ENCODE assay signal across 16 mouse cellular contexts in genomic region chr12:40792184-40792650, GRCm38 (mm10).
DNase-seq lines count a peak whose midpoint lies in the region; ATAC-seq and TF ChIP-seq lines count a peak whose summit lies in the region.
"Had no signal": no experiment of that assay in that cellular context is flagged by ENCODE, and none has a peak within 500 bp of the region (broad histone marks: within the 10 kb centered on the region; RNA-seq: fewer than 3 reads in every experiment).

No protein-coding gene starts in this region.

- no peak overlapping the region for H3K4me2 ChIP-seq in forebrain, embryonic 14.5 days (ENCODE audit: low read length)
- peak overlapping the region; percentile 22; the same call in 1 of the 2 replicates for H3K4me2 ChIP-seq in midbrain, embryonic 12.5 days (replicated peaks)

- peak overlapping the region; percentile 78 for H3K27ac ChIP-seq in layer of hippocampus, adult 2 months
- 0 out of 2 replicates have a peak overlapping the region, but pooled peaks have one; percentile 2 for H3K27ac ChIP-seq in forebrain, embryonic 14.5 days (ENCODE audit: low read depth, low read length)
- H3K27ac ChIP-seq in midbrain, embryonic 12.5 days (replicated peaks) = peak overlapping the region; percentile 46

- H3K36me3 ChIP-seq in forebrain, embryonic 14.5 days (ENCODE audit: control insufficient read depth, insufficient read depth, low read length) = no peaks in the 10 kb centered on the region
- no peaks in the 10 kb centered on the region for H3K36me3 ChIP-seq in midbrain, embryonic 12.5 days

- WGBS in forebrain, embryonic 14.5 days = 14% methylated on average over 10 of the region's 10 CpGs
- 18% methylated on average over 10 of the region's 10 CpGs for WGBS in midbrain, embryonic 12.5 days

- H3K27me3 ChIP-seq in forebrain, embryonic 14.5 days (replicated peaks; ENCODE audit: control insufficient read depth, insufficient read depth, low read length) = no peaks in the 10 kb centered on the region
- no peaks in the 10 kb centered on the region for H3K27me3 ChIP-seq in midbrain, embryonic 12.5 days

- H3K4me1 ChIP-seq in forebrain, embryonic 14.5 days (ENCODE audit: control insufficient read depth, insufficient read depth, low read length) = peaks cover 25% of the 10 kb centered on the region
- H3K4me1 ChIP-seq in midbrain, embryonic 12.5 days = peaks cover 30% of the 10 kb centered on the region

- no peak for TF ChIP-seq CTCF in layer of hippocampus, adult 2 months (conservative IDR thresholded peaks at IDR 0.05)

- H3K4me3 ChIP-seq in layer of hippocampus, adult 2 months = no peak overlapping the region
- H3K4me3 ChIP-seq in forebrain, embryonic 14.5 days (ENCODE audit: low read depth, low read length) = no peak overlapping the region
- no peak overlapping the region for H3K4me3 ChIP-seq in midbrain, embryonic 12.5 days
- H3K4me3 ChIP-seq: erythroblast, embryonic 14.5 days; myocyte had no signal

- H3K9ac ChIP-seq in forebrain, embryonic 14.5 days (ENCODE audit: low read length) = no peak overlapping the region
- no peak overlapping the region for H3K9ac ChIP-seq in midbrain, embryonic 12.5 days (replicated peaks)

- no peak for DNase-seq in cerebellum, adult 11-12 months
- no peak for DNase-seq in layer of hippocampus, adult 2 months (ENCODE audit: low spot score in 2 of 2)
- DNase-seq in layer of hippocampus, adult 11-12 months (ENCODE audit: low spot score) = no peak
- DNase-seq in forebrain, embryonic 14.5 days (ENCODE audit: low spot score) = peak; percentile 79
- no peak for DNase-seq in MN1 (ENCODE audit: low spot score)
- DNase-seq: cerebellum, adult 9-11 months; gastrocnemius, postnatal 36 days; lung, adult 18-20 months; right cerebral cortex, adult 18-20 months; thymus, adult 18-20 months had no signal

- ATAC-seq in cerebellum, adult (ENCODE audit: insufficient number of reproducible peaks, low FRiP score, low TSS enrichment) = peak; percentile 32
- peak; percentile 61 for ATAC-seq in forebrain, embryonic 14.5 days
- peak; percentile 58 for ATAC-seq in midbrain, embryonic 12.5 days (ENCODE audit: low FRiP score, low read depth)
- ATAC-seq in megakaryocyte progenitor cell, adult 5-6 weeks (replicated peaks; ENCODE audit: poor library complexity) = no peak
- ATAC-seq: intestine, embryonic 16.5 days had no signal

- no peaks in the 10 kb centered on the region for H3K9me3 ChIP-seq in forebrain, embryonic 14.5 days (replicated peaks; ENCODE audit: control insufficient read depth, low read length)
- H3K9me3 ChIP-seq in midbrain, embryonic 12.5 days = no peaks in the 10 kb centered on the region

Comparison
In these comparisons a context has a peak if more than half of its experiments do, and no peak if none do; other contexts are left out.
1. H3K27ac ChIP-seq: peak in every context shown above with its lines; median percentile 78 in layer of hippocampus, adult 2 months; 46 in midbrain, embryonic 12.5 days; 2 in forebrain, embryonic 14.5 days.